ENCODE assay signal across 14 mouse cellular contexts in genomic region chr7:4963527-4963926, GRCm38 (mm10). TPM values are rescaled to one million over a fixed set of nuclear protein-coding genes. Genes with fewer than 3 reads are reported as not detected.
DNase-seq lines count a peak whose midpoint lies in the region; ATAC-seq and TF ChIP-seq lines count a peak whose summit lies in the region.
"Had no signal": no experiment of that assay in that cellular context is flagged by ENCODE, and none has a peak within 500 bp of the region (broad histone marks: within the 10 kb centered on the region; RNA-seq: fewer than 3 reads in every experiment).

No protein-coding gene starts in this region.

- WGBS in heart, adult 2 months: 68% methylated on average over 5 of the region's 5 CpGs
- 64% methylated on average over 5 of the region's 5 CpGs for WGBS in kidney, postnatal 0 days
- 68% methylated on average over 5 of the region's 5 CpGs for WGBS in kidney, embryonic 14.5 days
- 85% methylated on average over 5 of the region's 5 CpGs for WGBS in midbrain, embryonic 15.5 days
- WGBS in midbrain, embryonic 14.5 days: 80% methylated on average over 5 of the region's 5 CpGs
- WGBS in stomach, embryonic 16.5 days: 60% methylated on average over 5 of the region's 5 CpGs

- no peak overlapping the region for H3K9ac ChIP-seq in heart, adult 2 months (ENCODE audit: low read depth, low read length)
- H3K9ac ChIP-seq in kidney, postnatal 0 days (ENCODE audit: low read depth, low read length): no peak overlapping the region
- H3K9ac ChIP-seq in kidney, embryonic 14.5 days (ENCODE audit: low read depth, low read length): no peak overlapping the region
- no peak overlapping the region for H3K9ac ChIP-seq in midbrain, embryonic 15.5 days
- no peak overlapping the region for H3K9ac ChIP-seq in midbrain, embryonic 14.5 days (replicated peaks; ENCODE audit: low read length)
- H3K9ac ChIP-seq in stomach, embryonic 16.5 days (ENCODE audit: low read length): 0 out of 2 replicates have a peak overlapping the region, but pooled peaks have one; percentile 56
- H3K9ac ChIP-seq: forebrain, embryonic 12.5 days; liver, postnatal 0 days had no signal

- H3K9me3 ChIP-seq in kidney, postnatal 0 days (replicated peaks; ENCODE audit: low read length): no peaks in the 10 kb centered on the region
- no peaks in the 10 kb centered on the region for H3K9me3 ChIP-seq in kidney, embryonic 14.5 days (ENCODE audit: control insufficient read depth, low read length)
- H3K9me3 ChIP-seq in midbrain, embryonic 15.5 days: no peaks in the 10 kb centered on the region
- H3K9me3 ChIP-seq in midbrain, embryonic 14.5 days (ENCODE audit: control insufficient read depth, low read length): no peaks in the 10 kb centered on the region
- no peaks in the 10 kb centered on the region for H3K9me3 ChIP-seq in stomach, embryonic 16.5 days (replicated peaks; ENCODE audit: control insufficient read depth, low read length)
- H3K9me3 ChIP-seq: forebrain, embryonic 12.5 days had no signal

- H3K4me1 ChIP-seq in heart, adult 2 months (ENCODE audit: control insufficient read depth, insufficient read depth, low read length): no peaks in the 10 kb centered on the region
- H3K4me1 ChIP-seq in kidney, postnatal 0 days (replicated peaks; ENCODE audit: insufficient read depth, low read length): no peaks in the 10 kb centered on the region
- no peaks in the 10 kb centered on the region for H3K4me1 ChIP-seq in kidney, embryonic 14.5 days (ENCODE audit: control insufficient read depth, insufficient read depth, low read length)
- H3K4me1 ChIP-seq in midbrain, embryonic 15.5 days: no peaks in the 10 kb centered on the region
- H3K4me1 ChIP-seq in midbrain, embryonic 14.5 days (ENCODE audit: control insufficient read depth, insufficient read depth, low read length): no peaks in the 10 kb centered on the region
- peaks cover 4% of the 10 kb centered on the region; the same call in 1 of the 2 replicates for H3K4me1 ChIP-seq in stomach, embryonic 16.5 days (ENCODE audit: control insufficient read depth, insufficient read depth, low read length)
- H3K4me1 ChIP-seq: forebrain, embryonic 12.5 days had no signal

- no peak overlapping the region; the same call in 1 of the 2 replicates for H3K27ac ChIP-seq in heart, adult 2 months
- H3K27ac ChIP-seq in kidney, postnatal 0 days: no peak overlapping the region
- H3K27ac ChIP-seq in kidney, embryonic 14.5 days (ENCODE audit: low read depth, low read length): no peak overlapping the region
- no peak overlapping the region for H3K27ac ChIP-seq in midbrain, embryonic 15.5 days
- no peak overlapping the region for H3K27ac ChIP-seq in midbrain, embryonic 14.5 days (replicated peaks; ENCODE audit: low read depth, low read length)
- no peak overlapping the region for H3K27ac ChIP-seq in stomach, embryonic 16.5 days (ENCODE audit: low read length)
- H3K27ac ChIP-seq: forebrain, embryonic 12.5 days had no signal

- H3K36me3 ChIP-seq in heart, adult 2 months (ENCODE audit: control insufficient read depth, insufficient read depth, low read length): no peaks in the 10 kb centered on the region
- no peaks in the 10 kb centered on the region for H3K36me3 ChIP-seq in kidney, postnatal 0 days (ENCODE audit: insufficient read depth, low read length)
- H3K36me3 ChIP-seq in kidney, embryonic 14.5 days (ENCODE audit: control insufficient read depth, insufficient read depth, low read length): no peaks in the 10 kb centered on the region
- H3K36me3 ChIP-seq in midbrain, embryonic 15.5 days (replicated peaks): no peaks in the 10 kb centered on the region
- no peaks in the 10 kb centered on the region for H3K36me3 ChIP-seq in midbrain, embryonic 14.5 days (ENCODE audit: control insufficient read depth, insufficient read depth, low read length)
- no peaks in the 10 kb centered on the region for H3K36me3 ChIP-seq in stomach, embryonic 16.5 days (ENCODE audit: control insufficient read depth, insufficient read depth, low read length)
- H3K36me3 ChIP-seq: forebrain, embryonic 12.5 days had no signal

- DNase-seq in heart, adult 2 months: no peak
- DNase-seq in heart, postnatal 25 days (ENCODE audit: low spot score): no peak
- DNase-seq in kidney, postnatal 0 days (ENCODE audit: low spot score): no peak
- no peak for DNase-seq in midbrain, embryonic 14.5 days
- DNase-seq in left cerebral cortex, postnatal 10 days (ENCODE audit: extremely low spot score in 1 of 2, low spot score in 2 of 2): no peak

- TF ChIP-seq POLR2A in heart, adult 2 months (IDR thresholded peaks at IDR 0.05; ENCODE audit: insufficient read depth, low read depth, low read length): no peak

- TF ChIP-seq CTCF in heart, adult 2 months (IDR thresholded peaks at IDR 0.05): peak; percentile 19
- peak; percentile 14; the same call in 1 of the 2 replicates for TF ChIP-seq CTCF in kidney, postnatal 0 days (IDR thresholded peaks at IDR 0.05; ENCODE audit: low read depth)

- H3K79me2 ChIP-seq in heart, adult 2 months (replicated peaks; ENCODE audit: control insufficient read depth, insufficient read depth, low read length): no peaks in the 10 kb centered on the region

- H3K4me3 ChIP-seq in heart, adult 2 months: no peak overlapping the region
- no peak overlapping the region for H3K4me3 ChIP-seq in kidney, postnatal 0 days (replicated peaks; ENCODE audit: low read depth, low read length)
- no peak overlapping the region for H3K4me3 ChIP-seq in kidney, embryonic 14.5 days (ENCODE audit: low read length)
- no peak overlapping the region for H3K4me3 ChIP-seq in midbrain, embryonic 15.5 days
- no peak overlapping the region for H3K4me3 ChIP-seq in midbrain, embryonic 14.5 days (replicated peaks; ENCODE audit: low read depth, low read length)
- H3K4me3 ChIP-seq in stomach, embryonic 16.5 days (replicated peaks; ENCODE audit: low read length): no peak overlapping the region
- H3K4me3 ChIP-seq: forebrain, embryonic 12.5 days had no signal

- intact Hi-C loops in heart, adult 2 months (cut with DNase I): no loop called here
- intact Hi-C loops in heart, postnatal 25 days (cut with DNase I): no loop called here
- intact Hi-C loops in left cerebral cortex, postnatal 10 days (cut with DNase I): no loop called here

- no peak for ATAC-seq in kidney, postnatal 0 days (replicated peaks; ENCODE audit: low FRiP score, low read depth)
- no peak for ATAC-seq in kidney, embryonic 14.5 days (ENCODE audit: low FRiP score, low TSS enrichment)
- 0 out of 2 replicates have a peak, but pooled peaks have one; percentile 27 for ATAC-seq in midbrain, embryonic 15.5 days (replicated peaks)
- no peak for ATAC-seq in midbrain, embryonic 14.5 days (ENCODE audit: low FRiP score, low TSS enrichment)
- ATAC-seq in stomach, embryonic 16.5 days (ENCODE audit: insufficient read depth, low FRiP score): no peak

- no peak overlapping the region for H3K4me2 ChIP-seq in kidney, postnatal 0 days (ENCODE audit: low read length)
- no peak overlapping the region for H3K4me2 ChIP-seq in kidney, embryonic 14.5 days (replicated peaks; ENCODE audit: low read depth, low read length)
- H3K4me2 ChIP-seq in midbrain, embryonic 15.5 days: no peak overlapping the region
- H3K4me2 ChIP-seq in midbrain, embryonic 14.5 days (ENCODE audit: low read length): no peak overlapping the region
- no peak overlapping the region for H3K4me2 ChIP-seq in stomach, embryonic 16.5 days (ENCODE audit: low read depth, low read length)
- H3K4me2 ChIP-seq: forebrain, embryonic 12.5 days had no signal

- TF ChIP-seq EP300 in heart, adult 2 months (IDR thresholded peaks at IDR 0.05; ENCODE audit: insufficient read depth, low read depth, low read length): no peak

- no peaks in the 10 kb centered on the region for H3K27me3 ChIP-seq in heart, adult 2 months (ENCODE audit: control insufficient read depth, insufficient read depth, low read length)
- H3K27me3 ChIP-seq in kidney, postnatal 0 days (ENCODE audit: insufficient read depth, low read length): no peaks in the 10 kb centered on the region
- no peaks in the 10 kb centered on the region; the same call in 1 of the 2 replicates for H3K27me3 ChIP-seq in kidney, embryonic 14.5 days (ENCODE audit: control insufficient read depth, insufficient read depth, low read length)
- no peaks in the 10 kb centered on the region for H3K27me3 ChIP-seq in midbrain, embryonic 15.5 days (replicated peaks)
- no peaks in the 10 kb centered on the region for H3K27me3 ChIP-seq in midbrain, embryonic 14.5 days (ENCODE audit: control insufficient read depth, insufficient read depth, low read length)
- H3K27me3 ChIP-seq in stomach, embryonic 16.5 days (ENCODE audit: control insufficient read depth, insufficient read depth, low read length): peaks cover 3% of the 10 kb centered on the region; the same call in 1 of the 2 replicates
- H3K27me3 ChIP-seq: forebrain, embryonic 12.5 days had no signal

RNA-seq across cellular contexts. Expression of gene Sbk2, which starts 0.7 kb away (rescaled TPM):
- total RNA-seq in heart, adult 2 months (2021): 10 to 100 TPM; 26.5 to 35.6 TPM
- polyA plus RNA-seq in heart, adult 2 months (2012; rRNA removed): 85.0 and 119 TPM in 2 replicates
- 10 to 100 TPM; 22.4 to 28.7 TPM for total RNA-seq in heart, postnatal 25 days (2021)
- 0.12 and 0.13 TPM in 2 replicates for polyA plus RNA-seq in kidney, postnatal 0 days (2015; fragmentation: Nextera tagmentation; extraction: Ambion mirVana)
- polyA plus RNA-seq in kidney, embryonic 14.5 days (2014; fragmentation: Nextera tagmentation; extraction: Ambion mirVana): 0.43 TPM in 1 of 2 replicates, not detected in the other
- polyA plus RNA-seq in midbrain, embryonic 15.5 days (2015; fragmentation: Nextera tagmentation; extraction: Ambion mirVana): 0.29 TPM in 1 of 2 replicates, not detected in the other
- not detected in 2 replicates for polyA plus RNA-seq in midbrain, embryonic 14.5 days (2014; fragmentation: Nextera tagmentation; extraction: Ambion mirVana)
- 0.26 and 0.47 TPM in 2 replicates for polyA plus RNA-seq in stomach, embryonic 16.5 days (2015; fragmentation: Nextera tagmentation; extraction: Ambion mirVana)
- not detected for total RNA-seq in left cerebral cortex, postnatal 10 days (2021)
- total RNA-seq: hematopoietic stem cell, adult 5-6 weeks; liver, adult 2 months had no signal
- polyA plus RNA-seq: forebrain, embryonic 12.5 days; liver, adult 2 months; liver, postnatal 0 days had no signal

RNA-seq across cellular contexts. Expression of gene Sbk3, which starts 7.4 kb away (rescaled TPM):
- total RNA-seq in heart, adult 2 months (2021): 10 to 100 TPM; 39.4 to 46.1 TPM
- polyA plus RNA-seq in heart, adult 2 months (2012; rRNA removed): 66.1 and 72.5 TPM in 2 replicates
- total RNA-seq in heart, postnatal 25 days (2021): 10 to 100 TPM; 46.1 to 48.7 TPM
- polyA plus RNA-seq in kidney, postnatal 0 days (2015; fragmentation: Nextera tagmentation; extraction: Ambion mirVana): 0.05 TPM in 1 of 2 replicates, not detected in the other
- polyA plus RNA-seq in kidney, embryonic 14.5 days (2014; fragmentation: Nextera tagmentation; extraction: Ambion mirVana): 0.06 TPM in 1 of 2 replicates, not detected in the other
- polyA plus RNA-seq in midbrain, embryonic 15.5 days (2015; fragmentation: Nextera tagmentation; extraction: Ambion mirVana): 0.32 and 0.41 TPM in 2 replicates
- polyA plus RNA-seq in midbrain, embryonic 14.5 days (2014; fragmentation: Nextera tagmentation; extraction: Ambion mirVana): 0.59 and 0.89 TPM in 2 replicates
- polyA plus RNA-seq in stomach, embryonic 16.5 days (2015; fragmentation: Nextera tagmentation; extraction: Ambion mirVana): 0.11 TPM in 1 of 2 replicates, not detected in the other
- total RNA-seq in left cerebral cortex, postnatal 10 days (2021): under 1 TPM; 0.24 to 0.32 TPM
- total RNA-seq: hematopoietic stem cell, adult 5-6 weeks; liver, adult 2 months had no signal
- polyA plus RNA-seq: forebrain, embryonic 12.5 days; intestine, embryonic 14.5 days; kidney, embryonic 16.5 days; liver, adult 2 months; liver, postnatal 0 days had no signal

RNA-seq across cellular contexts. Expression of gene Zfp579, which starts 32.4 kb away (rescaled TPM):
- total RNA-seq in heart, adult 2 months (2021): 10 to 100 TPM; 12.3 to 14.0 TPM
- 51.8 and 70.2 TPM in 2 replicates for polyA plus RNA-seq in heart, adult 2 months (2012; rRNA removed)
- total RNA-seq in heart, postnatal 25 days (2021): 10 to 100 TPM; 14.9 to 18.0 TPM
- 21.2 and 21.3 TPM in 2 replicates for polyA plus RNA-seq in kidney, postnatal 0 days (2015; fragmentation: Nextera tagmentation; extraction: Ambion mirVana)
- polyA plus RNA-seq in kidney, embryonic 14.5 days (2014; fragmentation: Nextera tagmentation; extraction: Ambion mirVana): 36.6 and 41.6 TPM in 2 replicates
- 72.6 and 77.2 TPM in 2 replicates for polyA plus RNA-seq in midbrain, embryonic 15.5 days (2015; fragmentation: Nextera tagmentation; extraction: Ambion mirVana)
- 69.3 and 76.5 TPM in 2 replicates for polyA plus RNA-seq in midbrain, embryonic 14.5 days (2014; fragmentation: Nextera tagmentation; extraction: Ambion mirVana)
- 23.0 and 26.5 TPM in 2 replicates for polyA plus RNA-seq in stomach, embryonic 16.5 days (2015; fragmentation: Nextera tagmentation; extraction: Ambion mirVana)
- 10 to 100 TPM; 29.7 to 33.6 TPM for total RNA-seq in left cerebral cortex, postnatal 10 days (2021)

RNA-seq across cellular contexts. Expression of gene Ssc5d, which starts 37.9 kb away (rescaled TPM):
- total RNA-seq in heart, adult 2 months (2021): 1 to 10 TPM; 1.7 to 2.9 TPM
- polyA plus RNA-seq in heart, adult 2 months (2012; rRNA removed): 5.9 and 6.4 TPM in 2 replicates
- 1 to 10 TPM; 3.8 to 4.3 TPM for total RNA-seq in heart, postnatal 25 days (2021)
- 0.91 and 1.1 TPM in 2 replicates for polyA plus RNA-seq in kidney, postnatal 0 days (2015; fragmentation: Nextera tagmentation; extraction: Ambion mirVana)
- 1.1 and 2.5 TPM in 2 replicates for polyA plus RNA-seq in kidney, embryonic 14.5 days (2014; fragmentation: Nextera tagmentation; extraction: Ambion mirVana)
- polyA plus RNA-seq in midbrain, embryonic 15.5 days (2015; fragmentation: Nextera tagmentation; extraction: Ambion mirVana): 1.0 and 1.4 TPM in 2 replicates
- 0.12 and 0.84 TPM in 2 replicates for polyA plus RNA-seq in midbrain, embryonic 14.5 days (2014; fragmentation: Nextera tagmentation; extraction: Ambion mirVana)
- polyA plus RNA-seq in stomach, embryonic 16.5 days (2015; fragmentation: Nextera tagmentation; extraction: Ambion mirVana): 3.4 and 3.5 TPM in 2 replicates
- total RNA-seq in left cerebral cortex, postnatal 10 days (2021): 1 to 10 TPM; 2.4 to 2.6 TPM
- total RNA-seq: hematopoietic stem cell, adult 5-6 weeks had no signal

RNA-seq across cellular contexts. Expression of gene Nat14, which starts 41.7 kb away (rescaled TPM):
- 1 to 10 TPM; 5.6 to 5.8 TPM for total RNA-seq in heart, adult 2 months (2021)
- polyA plus RNA-seq in heart, adult 2 months (2012; rRNA removed): 3.5 TPM in 2 replicates
- total RNA-seq in heart, postnatal 25 days (2021): 1 to 10 TPM; 3.8 to 5.4 TPM
- 2.1 and 2.6 TPM in 2 replicates for polyA plus RNA-seq in kidney, postnatal 0 days (2015; fragmentation: Nextera tagmentation; extraction: Ambion mirVana)
- 3.1 and 3.6 TPM in 2 replicates for polyA plus RNA-seq in kidney, embryonic 14.5 days (2014; fragmentation: Nextera tagmentation; extraction: Ambion mirVana)
- polyA plus RNA-seq in midbrain, embryonic 15.5 days (2015; fragmentation: Nextera tagmentation; extraction: Ambion mirVana): 46.3 and 47.7 TPM in 2 replicates
- polyA plus RNA-seq in midbrain, embryonic 14.5 days (2014; fragmentation: Nextera tagmentation; extraction: Ambion mirVana): 24.0 and 28.9 TPM in 2 replicates
- 3.0 and 4.0 TPM in 2 replicates for polyA plus RNA-seq in stomach, embryonic 16.5 days (2015; fragmentation: Nextera tagmentation; extraction: Ambion mirVana)
- 10 to 100 TPM; 70.1 to 72.6 TPM for total RNA-seq in left cerebral cortex, postnatal 10 days (2021)
- total RNA-seq: hematopoietic stem cell, adult 5-6 weeks had no signal

Comparison
In these comparisons a context has a peak if more than half of its experiments do, and no peak if none do; other contexts are left out.
1. RNA of gene Sbk2, which starts 0.7 kb away (polyA plus RNA-seq): 85.0 to 119 TPM in heart, adult 2 months; 0.43 TPM in kidney, embryonic 14.5 days, 0.26 to 0.47 TPM in stomach, embryonic 16.5 days, 0.12 to 0.13 TPM in kidney, postnatal 0 days, 0.29 TPM in midbrain, embryonic 15.5 days and not detected in midbrain, embryonic 14.5 days; every median in the first group is over 10 times any median in the second.
2. RNA of gene Sbk3, which starts 7.4 kb away (polyA plus RNA-seq): 66.1 to 72.5 TPM in heart, adult 2 months; 0.59 to 0.89 TPM in midbrain, embryonic 14.5 days, 0.32 to 0.41 TPM in midbrain, embryonic 15.5 days, 0.05 TPM in kidney, postnatal 0 days, 0.11 TPM in stomach, embryonic 16.5 days and 0.06 TPM in kidney, embryonic 14.5 days; every median in the first group is over 10 times any median in the second.